ENCODE assay signal across 8 mouse cellular contexts in genomic region chr13:29414878-29415277, GRCm38 (mm10).
DNase-seq lines count a peak whose midpoint lies in the region; ATAC-seq lines count a peak whose summit lies in the region.
"Had no signal": no experiment of that assay in that cellular context is flagged by ENCODE, and none has a peak within 500 bp of the region (broad histone marks: within the 10 kb centered on the region; RNA-seq: fewer than 3 reads in every experiment).

No protein-coding gene starts in this region.

- peak; percentile 60 for ATAC-seq in forebrain, embryonic 16.5 days
- ATAC-seq in hindbrain, embryonic 12.5 days (ENCODE audit: low FRiP score), result no peak
- 0 out of 2 replicates have a peak, but pooled peaks have one; percentile 47 for ATAC-seq in midbrain, embryonic 16.5 days

- H3K27ac ChIP-seq in forebrain, embryonic 16.5 days (ENCODE audit: low read length), result peak overlapping the region; percentile 92
- peak overlapping the region; percentile 94 for H3K27ac ChIP-seq in hindbrain, embryonic 12.5 days
- peak overlapping the region; percentile 67 for H3K27ac ChIP-seq in midbrain, embryonic 16.5 days (ENCODE audit: low read length)

- no peak overlapping the region for H3K4me3 ChIP-seq in forebrain, embryonic 16.5 days (replicated peaks; ENCODE audit: low read length)
- H3K4me3 ChIP-seq in hindbrain, embryonic 12.5 days, result no peak overlapping the region
- H3K4me3 ChIP-seq in midbrain, embryonic 16.5 days (ENCODE audit: low read depth, low read length), result no peak overlapping the region

- WGBS in forebrain, embryonic 16.5 days, result 23% methylated on average over 6 of the region's 6 CpGs
- 31% methylated on average over 6 of the region's 6 CpGs for WGBS in hindbrain, embryonic 12.5 days
- WGBS in midbrain, embryonic 16.5 days, result 19% methylated on average over 6 of the region's 6 CpGs

- no peaks in the 10 kb centered on the region for H3K36me3 ChIP-seq in forebrain, embryonic 16.5 days (ENCODE audit: control insufficient read depth, insufficient read depth)
- no peaks in the 10 kb centered on the region for H3K36me3 ChIP-seq in hindbrain, embryonic 12.5 days
- H3K36me3 ChIP-seq in midbrain, embryonic 16.5 days (ENCODE audit: control insufficient read depth, insufficient read depth, low read length), result no peaks in the 10 kb centered on the region

- H3K27me3 ChIP-seq in forebrain, embryonic 16.5 days (replicated peaks; ENCODE audit: control insufficient read depth, insufficient read depth, low read length), result no peaks in the 10 kb centered on the region
- H3K27me3 ChIP-seq in hindbrain, embryonic 12.5 days, result no peaks in the 10 kb centered on the region
- H3K27me3 ChIP-seq in midbrain, embryonic 16.5 days (ENCODE audit: control insufficient read depth, insufficient read depth, low read depth, low read length), result no peaks in the 10 kb centered on the region

- H3K9ac ChIP-seq in forebrain, embryonic 16.5 days (replicated peaks; ENCODE audit: low read depth, low read length), result no peak overlapping the region; the same call in 1 of the 2 replicates
- no peak overlapping the region; the same call in 1 of the 2 replicates for H3K9ac ChIP-seq in hindbrain, embryonic 12.5 days
- H3K9ac ChIP-seq in midbrain, embryonic 16.5 days (ENCODE audit: low read depth, low read length), result no peak overlapping the region

- H3K4me1 ChIP-seq in forebrain, embryonic 16.5 days (replicated peaks; ENCODE audit: control insufficient read depth, insufficient read depth, low read length), result peaks cover 28% of the 10 kb centered on the region
- H3K4me1 ChIP-seq in hindbrain, embryonic 12.5 days, result peaks cover 41% of the 10 kb centered on the region
- H3K4me1 ChIP-seq in midbrain, embryonic 16.5 days (ENCODE audit: control insufficient read depth, insufficient read depth, low read length), result peaks cover 32% of the 10 kb centered on the region

- no peak overlapping the region for H3K4me2 ChIP-seq in forebrain, embryonic 16.5 days (ENCODE audit: low read length)
- no peak overlapping the region for H3K4me2 ChIP-seq in hindbrain, embryonic 12.5 days (replicated peaks)
- H3K4me2 ChIP-seq in midbrain, embryonic 16.5 days (ENCODE audit: low read length), result no peak overlapping the region

- intact Hi-C loops in gastrocnemius, postnatal 36 days (cut with DNase I), result no loop called here

- H3K9me3 ChIP-seq in forebrain, embryonic 16.5 days (ENCODE audit: control insufficient read depth, low read length), result no peaks in the 10 kb centered on the region
- H3K9me3 ChIP-seq in hindbrain, embryonic 12.5 days (replicated peaks), result no peaks in the 10 kb centered on the region
- H3K9me3 ChIP-seq in midbrain, embryonic 16.5 days (replicated peaks; ENCODE audit: control insufficient read depth, low read length, poor library complexity, severe bottlenecking), result no peaks in the 10 kb centered on the region

- peak; percentile 10 for DNase-seq in gastrocnemius, postnatal 25 days
- DNase-seq in gastrocnemius, postnatal 36 days, result no peak
- no peak for DNase-seq in frontal cortex, postnatal 10 days (ENCODE audit: low spot score in 2 of 2)
- DNase-seq in right cerebral cortex, postnatal 36 days (ENCODE audit: low spot score in 2 of 2), result no peak
- DNase-seq: lung, adult 2 months had no signal
